Mouse (Mus musculus): ENCODE measurements around the gene Bcar3.

DNA sequence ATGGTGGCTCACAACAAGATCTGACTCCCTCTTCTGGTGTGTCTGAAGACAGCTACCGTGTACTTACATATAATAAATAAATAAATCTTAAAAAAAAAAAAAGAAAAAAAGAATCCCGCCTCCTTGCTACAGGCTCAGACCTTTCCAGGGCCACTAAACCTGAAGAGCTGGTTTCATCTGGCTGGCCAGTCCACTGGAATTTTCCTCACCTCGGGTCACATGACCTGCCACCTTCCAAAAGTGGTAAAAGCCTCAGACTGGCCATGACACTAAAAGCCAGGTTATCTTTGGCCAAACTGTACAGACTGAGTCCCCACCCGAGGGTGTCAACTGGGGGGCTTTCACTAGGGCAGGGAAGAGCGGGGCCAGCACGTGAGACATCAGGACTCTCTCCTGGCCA is 29.9 kb downstream of the Bcar3 start:
- TF ChIP-seq POLR2A (IDR thresholded peaks at IDR 0.05; ENCODE audit: low read depth, low read length) (no peak), CTCF (IDR thresholded peaks at IDR 0.05; ENCODE audit: extremely low read depth, insufficient read length, insufficient replicate concordance, low read depth, low read length) (no peak)

Data from small intestine, adult 2 months (tissue).